Mouse (Mus musculus) brain, embryonic 14.5 days (tissue): Measurements from ENCODE around the gene Mob1a. TPM values are rescaled to one million over a fixed set of nuclear protein-coding genes. Genes with fewer than 3 reads are reported as not detected.
"Not testable (repeated sequence)": the region's sequence is repeated elsewhere in the genome, so short reads cannot be mapped to it uniquely, and the experiment has no call there.

Experiments
- DNase-seq: peaks from one replicate; pipeline ENCODE4 v3.0.0-alpha.2; 2011; ENCODE audit warnings: low read depth
- CTCF ChIP-seq: fragments of 200-500 bp; IDR thresholded peaks from 2 replicates; pipeline ENCODE4 v1.5.1; 2012; ENCODE audit warnings: inconsistent platforms, mild to moderate bottlenecking, moderate library complexity, borderline replicate concordance; ENCODE audit not compliant: insufficient read depth, insufficient read length; ENCODE audit errors: extremely low read depth
- POLR2A ChIP-seq: fragments of 200-500 bp; IDR thresholded peaks from 2 replicates; pipeline ENCODE4 v1.6.1; 2012; ENCODE audit warnings: mild to moderate bottlenecking, inconsistent platforms, borderline replicate concordance; ENCODE audit not compliant: poor library complexity, insufficient read depth, insufficient read length, severe bottlenecking; ENCODE audit errors: extremely low read depth
- polyA plus RNA-seq: library from polyadenylated mRNA; depleted of rRNA; stranded (reverse); fragments of >200 nt; gene quantifications from 2 replicates; pipeline ENCODE4 v1.2.3, GENCODE M21; 2012

Mob1a gene
- polyA plus RNA-seq, 1 experiment: 27.0 TPM

GRCm38 (mm10) chr6:83315293-83315692 lies 10.5 kb upstream of the Mob1a start:
- TF ChIP-seq POLR2A (no peak), CTCF (no peak)
- DNase-seq: no peak

DNA sequence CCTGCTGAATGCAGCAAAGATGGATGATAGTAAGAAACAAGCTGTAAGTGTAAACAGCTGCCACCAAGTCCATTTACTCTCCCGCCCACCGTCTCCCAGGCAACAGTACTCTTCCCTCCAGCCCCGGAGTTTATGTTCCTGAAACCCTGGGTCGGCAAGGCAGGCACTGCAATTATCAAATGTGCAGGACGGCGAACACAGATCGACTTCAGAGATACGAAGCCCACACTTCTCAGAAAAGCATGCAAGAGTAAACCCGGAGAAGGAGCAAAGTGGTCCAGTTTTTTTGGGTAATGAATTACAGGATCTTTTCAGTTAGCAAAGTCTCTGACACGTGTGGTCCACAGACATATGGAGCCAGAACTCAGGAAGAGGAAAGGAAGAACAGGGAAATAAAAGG lies 9.8 kb upstream of the Mob1a start:
- DNase-seq: peak; percentile 65
- no peak for TF ChIP-seq CTCF
- no peak for TF ChIP-seq POLR2A

GRCm38 (mm10) chr6:83317108-83317741 lies 8.6 kb upstream of the Mob1a start:
- TF ChIP-seq CTCF: peak; percentile 82
- TF ChIP-seq POLR2A: peak; percentile 81
- DNase-seq: peak; percentile 97

- TF ChIP-seq POLR2A (no peak), CTCF (no peak)
- no peak for DNase-seq
These were observed 3.9 kb upstream of the Mob1a start for GRCm38 (mm10) chr6:83321927-83322326.

DNA sequence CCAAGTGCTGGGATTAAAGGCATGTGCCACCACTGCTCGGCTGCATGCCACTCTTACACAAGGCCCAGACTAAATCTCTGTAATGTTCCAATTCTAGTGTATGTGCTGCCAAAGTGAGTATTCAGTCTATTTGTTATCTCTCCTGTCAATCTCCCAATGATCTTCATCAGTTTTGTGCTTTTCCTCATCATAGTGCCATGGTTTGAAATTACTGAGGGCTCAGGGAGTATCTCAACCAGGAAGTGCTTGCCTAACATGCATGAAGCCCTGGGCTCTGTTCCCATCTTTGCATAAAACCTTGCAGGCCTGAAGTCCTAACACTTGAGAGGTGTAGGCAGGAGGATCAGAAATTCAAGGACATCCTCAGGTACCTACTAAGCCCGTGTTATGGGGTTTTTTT lies 3.0 kb upstream of the Mob1a start:
- DNase-seq: no peak
- TF ChIP-seq CTCF (no peak), POLR2A (no peak)

GRCm38 (mm10) chr6:83323652-83324419 lies 2.0 kb upstream of the Mob1a start:
- no peak for DNase-seq

GRCm38 (mm10) chr6:83326394-83326736 lies 549 bp downstream of the Mob1a start:
- TF ChIP-seq CTCF (no peak), POLR2A (no peak)
- DNase-seq: no peak

More at GRCm38 (mm10) chr6:83323652-83324419, 2.0 kb upstream of the Mob1a start:
- TF ChIP-seq POLR2A (no peak), CTCF (no peak)

DNA sequence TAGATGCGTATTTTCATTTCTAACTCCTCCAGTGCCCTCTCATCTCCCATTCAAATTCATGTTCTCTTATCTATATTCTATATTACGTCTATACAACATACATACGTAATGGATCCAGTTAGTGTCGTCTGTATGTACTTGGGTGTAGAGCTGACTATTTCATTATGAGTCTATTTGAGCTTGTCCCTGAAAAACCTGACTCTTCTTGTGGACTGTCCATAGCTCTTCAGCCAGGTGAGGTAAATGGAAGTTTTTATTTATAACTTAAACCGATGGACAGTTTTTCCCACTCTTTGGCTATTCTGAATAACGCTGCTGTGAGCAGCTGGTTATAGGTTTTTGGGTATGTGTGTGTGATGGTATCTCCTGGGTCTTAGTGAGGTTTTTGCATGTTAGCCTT lies 945 bp downstream of the Mob1a start:
- DNase-seq: no peak
- TF ChIP-seq POLR2A (no peak), CTCF (no peak)

DNA sequence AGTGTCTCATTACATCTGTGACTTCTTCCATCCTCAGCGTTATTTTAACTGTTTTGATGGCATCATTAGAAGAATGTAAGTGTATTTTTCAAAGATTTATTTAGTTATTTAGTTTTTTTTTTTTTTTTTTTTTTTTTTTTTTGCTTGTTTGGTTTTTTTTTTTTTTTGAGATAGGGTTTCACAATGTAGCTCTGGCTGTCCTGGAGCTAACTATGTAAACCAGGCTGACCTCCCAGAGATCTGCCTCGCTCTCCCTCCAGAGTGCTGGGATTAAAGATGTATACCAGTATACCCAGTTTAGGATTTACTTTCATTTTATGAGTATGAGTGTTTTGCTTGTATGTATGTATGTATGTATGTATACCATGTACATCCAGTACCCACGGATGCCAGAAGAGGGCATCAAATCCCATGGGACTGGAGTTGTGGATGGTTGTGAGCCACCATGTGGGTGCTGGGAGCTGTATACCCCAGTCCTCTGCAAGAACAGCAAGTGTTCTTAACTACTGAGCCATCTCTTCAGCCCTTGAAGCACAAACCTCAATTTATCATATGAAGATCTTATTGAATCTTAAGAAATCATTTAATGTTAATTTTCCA lies 1.9 kb downstream of the Mob1a start:
- TF ChIP-seq POLR2A (no peak), CTCF (no peak)
- no peak for DNase-seq

- no peak for DNase-seq
- TF ChIP-seq POLR2A (no peak), CTCF (no peak)
These were observed 15.6 kb downstream of the Mob1a start for GRCm38 (mm10) chr6:83341387-83341786.

DNA sequence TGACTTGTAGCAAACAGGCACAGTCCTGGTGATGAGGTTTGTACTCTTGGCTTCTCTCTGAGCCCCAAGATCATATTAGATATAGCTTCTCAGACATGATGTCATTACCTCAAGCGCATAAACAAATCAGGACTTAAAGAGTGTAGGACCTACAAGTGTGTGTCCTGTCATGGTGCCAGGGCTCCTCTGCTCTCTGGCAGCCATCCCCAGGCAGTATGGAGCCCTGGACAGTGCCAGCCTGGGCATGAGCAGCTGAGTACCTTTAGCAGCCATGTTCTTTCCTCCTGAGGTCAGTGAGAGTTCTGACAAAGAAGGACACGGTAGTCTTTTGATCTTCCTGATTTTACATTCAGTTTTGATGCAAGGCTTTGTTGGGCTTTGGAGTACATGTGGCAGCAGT lies 17.1 kb downstream of the Mob1a start:
- no peak for DNase-seq
- no peak for TF ChIP-seq POLR2A
- no peak for TF ChIP-seq CTCF

DNA sequence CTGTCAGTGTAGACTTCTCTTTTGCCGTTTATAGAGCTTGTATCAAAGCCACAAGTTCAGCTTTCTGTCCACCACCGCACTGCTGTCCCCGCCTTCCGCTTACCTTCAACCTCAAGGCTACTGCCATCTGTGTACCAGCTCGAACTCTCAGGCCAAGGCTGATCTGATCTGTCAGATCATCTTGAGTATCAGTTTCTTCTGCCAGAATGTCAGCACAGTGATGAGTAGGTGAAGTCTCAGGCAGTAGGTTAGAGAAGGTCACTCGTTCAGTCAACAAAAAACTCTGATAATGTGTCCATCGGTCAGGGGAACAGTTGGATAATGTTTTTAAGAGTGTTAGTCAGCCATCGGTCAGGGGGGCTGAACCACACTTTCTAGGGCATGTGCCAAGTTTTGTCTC lies 19.5 kb downstream of the Mob1a start:
- not testable (repeated sequence) for DNase-seq
